Mouse (Mus musculus) MEL (cell line): ENCODE data around the gene Gramd1b.

Source experiments
- ELF1 ChIP-seq: IDR thresholded peaks from 2 replicates; pipeline ENCODE4 v1.6.1; 2014; ENCODE audit warnings: low read depth, mild to moderate bottlenecking, inconsistent platforms, low read length, improper control_type of control experiment, moderate library complexity
- MAFK ChIP-seq: IDR thresholded peaks from 2 replicates; pipeline ENCODE4 v1.6.1; 2011; ENCODE audit warnings: low read depth, mild to moderate bottlenecking, low read length, improper control_type of control experiment, borderline replicate concordance
- POLR2AphosphoS5 ChIP-seq: IDR thresholded peaks from 2 replicates; pipeline ENCODE4 v1.6.1; 2012; ENCODE audit warnings: low read depth, borderline replicate concordance, mild to moderate bottlenecking, inconsistent platforms, low read length, moderate library complexity, mixed read lengths
- TAL1 ChIP-seq: IDR thresholded peaks from 2 replicates; pipeline ENCODE4 v1.6.1; 2012; ENCODE audit warnings: mild to moderate bottlenecking, inconsistent platforms, low read length, moderate library complexity, mixed read lengths
- TCF12 ChIP-seq: IDR thresholded peaks from 2 replicates; pipeline ENCODE4 v1.6.1; 2014; ENCODE audit warnings: low read depth, mild to moderate bottlenecking, inconsistent platforms, low read length, improper control_type of control experiment, moderate library complexity
- ZMIZ1 ChIP-seq: IDR thresholded peaks from 2 replicates; pipeline ENCODE4 v1.6.1; 2012; ENCODE audit warnings: low read depth, mild to moderate bottlenecking, inconsistent platforms, low read length, improper control_type of control experiment, moderate library complexity

DNA sequence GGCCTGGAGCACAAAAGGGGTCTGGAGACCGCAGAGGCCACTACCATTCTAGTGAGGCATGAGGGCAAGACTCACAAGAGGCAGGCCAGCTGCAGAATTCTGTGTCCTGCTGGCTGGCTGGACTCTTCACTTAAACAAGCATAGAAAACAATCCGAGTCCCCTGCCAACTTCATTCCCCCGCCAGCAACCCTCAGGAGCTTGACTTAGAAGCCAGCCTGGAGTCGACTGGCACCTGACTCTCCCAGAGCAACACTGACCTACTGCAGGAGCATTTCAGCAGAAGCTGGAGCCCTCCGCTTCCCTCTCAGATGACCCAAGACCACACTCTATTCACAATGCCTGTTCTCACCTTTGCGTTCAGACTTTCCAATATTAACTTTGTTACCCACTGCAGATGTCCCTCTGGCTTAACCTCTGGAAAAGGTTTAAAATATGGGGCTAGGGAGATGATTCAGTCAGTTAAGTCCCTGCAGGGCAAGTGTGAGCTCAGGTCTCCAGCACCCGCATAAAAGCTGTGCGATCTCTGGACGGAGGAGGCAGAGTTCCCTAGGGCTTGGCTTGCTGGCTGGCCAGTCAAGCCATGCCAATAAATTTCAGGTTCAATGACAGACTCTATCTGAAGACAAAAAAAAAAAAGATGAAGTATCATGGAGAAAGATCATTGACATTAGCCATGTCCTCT is 104.8 kb downstream of the Gramd1b start:
- TF ChIP-seq POLR2AphosphoS5 = no peak
- TF ChIP-seq MAFK = no peak
- TF ChIP-seq TAL1 = no peak
- no peak for TF ChIP-seq ZMIZ1
- TF ChIP-seq ELF1 = no peak
- no peak for TF ChIP-seq TCF12
